Mouse (Mus musculus) cerebellum, postnatal 4 days (tissue): ENCODE results near the gene Runx2.

Experiments used
- DNase-seq, 2 experiments: peaks; one replicate each; pipeline ENCODE4 v3.0.0; 2022; ENCODE audit warnings: low spot score in 2 of 2, mixed read lengths in 1 of 2

Runx2 gene

GRCm38 (mm10) chr17:44767375-44767774 lies 47.2 kb downstream of the Runx2 start:
- DNase-seq = no peak

- DNase-seq = no peak
Measured at GRCm38 (mm10) chr17:44766975-44767374, 47.6 kb downstream of the Runx2 start.

- DNase-seq = no peak
Measured at GRCm38 (mm10) chr17:44766318-44766717, 48.3 kb downstream of the Runx2 start.

DNA sequence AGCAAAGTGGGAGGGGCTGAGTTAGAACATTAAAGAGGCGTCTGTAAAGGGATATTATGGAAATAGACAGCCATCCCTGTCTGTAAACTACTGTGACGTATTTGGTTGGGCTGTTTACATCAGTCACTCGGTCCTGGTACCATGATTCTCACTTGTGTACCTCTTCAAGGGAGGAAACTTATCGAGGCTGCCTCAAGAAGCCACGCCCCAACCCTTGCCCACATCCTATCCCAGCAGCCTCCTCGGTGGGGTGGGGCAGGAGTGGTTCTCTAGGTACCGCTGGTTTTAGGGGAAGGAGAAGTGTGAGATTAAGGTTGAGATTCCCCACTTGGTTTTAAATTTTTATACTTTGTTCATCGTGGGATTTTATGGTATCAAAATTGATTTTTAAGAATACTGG lies 69.2 kb downstream of the Runx2 start:
- DNase-seq = no peak

GRCm38 (mm10) chr17:44743780-44744179 lies 70.8 kb downstream of the Runx2 start:
- no peak for DNase-seq

GRCm38 (mm10) chr17:44742246-44742645 lies 72.4 kb downstream of the Runx2 start:
- no peak for DNase-seq

DNA sequence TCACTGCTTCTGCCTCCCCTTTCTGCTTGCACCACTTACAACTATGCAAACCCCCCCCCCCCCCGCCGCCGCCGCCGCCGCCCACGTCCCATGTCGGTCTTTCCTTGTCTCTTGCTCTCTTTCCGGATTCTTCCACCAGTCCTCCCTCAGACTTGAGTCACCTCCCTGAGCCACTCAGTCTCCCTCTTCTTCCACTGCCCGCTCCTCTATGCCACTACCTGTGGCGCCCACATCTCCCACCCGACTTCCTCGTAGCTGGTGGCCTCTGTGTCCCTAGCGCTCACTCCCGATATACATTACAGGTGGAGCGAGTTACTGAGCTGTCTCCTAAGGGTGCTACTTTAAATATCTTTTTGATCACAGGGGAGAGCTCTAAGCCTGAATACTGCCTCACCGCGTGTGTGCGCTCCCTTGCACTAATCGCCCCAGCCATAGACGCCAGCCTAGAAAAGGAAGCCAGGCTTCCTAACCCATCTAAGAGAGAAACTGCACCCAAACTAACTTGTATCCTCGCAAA lies 76.4 kb downstream of the Runx2 start:
- DNase-seq = no peak

DNA sequence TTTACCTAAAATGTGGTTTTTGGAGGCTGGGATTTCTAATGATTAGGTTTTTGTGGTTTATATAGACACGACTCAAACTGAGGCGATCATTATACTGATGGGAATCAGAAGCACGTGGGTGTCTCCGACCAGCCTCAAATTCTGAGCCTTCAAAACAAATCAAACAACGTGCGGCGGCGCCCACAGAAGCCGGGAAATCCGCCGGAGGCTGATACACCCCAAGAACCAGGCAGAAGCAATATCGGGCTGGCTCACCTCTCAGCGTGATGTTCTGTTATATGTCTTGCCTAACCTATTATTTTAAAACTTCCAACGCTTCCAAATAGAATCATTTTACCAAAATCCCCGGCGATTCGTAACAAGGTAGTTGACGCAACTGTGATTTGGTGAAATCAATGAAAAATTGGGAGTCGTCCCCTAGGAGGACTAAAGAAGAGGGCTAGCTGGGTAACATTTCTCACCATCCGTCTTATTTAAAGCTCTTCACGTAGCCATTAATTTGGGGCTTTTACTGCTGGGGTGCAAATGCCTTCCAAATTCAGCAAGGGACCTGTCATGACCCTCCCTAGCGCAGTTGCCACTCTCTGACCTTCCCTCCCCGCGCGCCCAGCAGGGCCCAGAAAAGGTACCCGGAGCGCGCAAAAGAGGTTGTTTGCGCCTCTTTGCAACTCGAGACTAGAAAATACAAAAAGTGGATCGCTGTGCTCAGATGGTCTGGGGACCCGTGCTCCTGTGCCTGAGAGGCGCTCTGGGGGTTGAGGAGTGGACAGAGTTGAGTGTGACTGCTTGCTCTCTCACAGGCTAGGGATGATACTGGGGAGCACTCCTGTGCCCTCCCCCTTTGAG lies 77.1 kb downstream of the Runx2 start:
- DNase-seq = no peak

DNA sequence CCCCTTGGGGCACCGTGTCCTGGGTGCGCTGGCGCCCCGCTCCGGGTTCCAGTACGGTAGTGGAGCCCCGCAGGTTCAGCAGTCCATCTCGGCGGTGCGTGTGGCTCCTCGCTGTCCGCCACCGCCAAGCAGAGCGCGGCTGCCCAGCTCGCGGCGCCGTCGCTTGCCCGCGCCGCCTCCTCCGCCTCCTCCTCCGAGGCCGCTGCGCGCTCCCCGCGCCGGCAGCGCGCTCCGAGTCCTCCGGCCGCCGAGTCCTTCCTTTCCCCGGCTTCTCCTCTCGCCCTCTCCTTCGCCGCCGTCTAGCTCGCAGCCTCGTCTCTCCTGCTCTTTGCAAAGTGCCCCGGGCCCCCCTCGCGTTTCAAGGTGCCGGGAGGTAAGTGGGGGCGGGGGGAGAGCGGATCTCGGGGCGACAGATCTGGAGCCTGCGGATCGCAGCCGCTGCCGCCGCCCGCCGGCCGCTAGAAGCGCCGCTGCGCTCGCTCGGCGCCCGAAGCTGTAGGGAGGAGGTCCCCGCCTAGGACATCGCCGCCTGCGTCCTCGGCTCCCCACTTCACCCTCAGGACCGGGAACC lies 78.5 kb downstream of the Runx2 start:
- peak; percentile 26 to 55 for DNase-seq

DNA sequence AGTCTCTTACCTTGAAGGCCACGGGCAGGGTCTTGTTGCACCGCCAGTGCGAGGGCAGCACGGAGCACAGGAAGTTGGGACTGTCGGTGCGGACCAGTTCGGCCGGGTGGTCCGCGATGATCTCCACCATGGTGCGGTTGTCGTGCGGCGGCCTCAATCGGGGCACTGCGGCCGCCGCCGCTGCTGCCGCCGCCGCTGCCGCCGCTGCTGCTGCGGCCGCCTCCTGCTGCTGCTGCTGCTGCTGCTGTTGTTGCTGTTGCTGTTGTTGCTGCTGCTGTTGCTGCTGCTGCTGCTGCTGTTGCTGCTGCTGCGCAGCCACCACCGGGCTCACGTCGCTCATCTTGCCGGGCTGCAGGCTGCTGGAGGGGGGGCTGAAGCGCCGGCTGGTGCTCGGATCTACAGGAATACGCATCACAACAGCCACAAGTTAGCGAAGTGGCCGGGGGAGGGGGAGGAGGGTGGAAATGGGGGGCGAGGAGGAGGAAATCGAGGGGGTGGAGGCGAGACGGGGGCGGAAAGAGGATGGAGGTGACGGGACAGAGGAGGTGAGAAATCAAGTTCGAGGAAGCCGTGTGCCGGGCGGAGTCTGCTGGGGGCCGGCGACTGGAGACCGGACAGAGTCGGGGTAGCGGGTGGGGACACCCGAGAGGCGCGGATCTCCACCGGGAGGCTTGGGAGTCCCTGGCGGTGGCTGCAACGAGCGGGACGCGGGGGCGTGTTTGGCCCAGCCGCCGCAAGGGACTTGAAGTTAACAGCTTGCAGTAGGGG lies 79.2 kb downstream of the Runx2 start:
- no peak for DNase-seq

- DNase-seq = no peak
Measured at GRCm38 (mm10) chr17:44734501-44735222, 79.9 kb downstream of the Runx2 start.

- DNase-seq = no peak
Measured at GRCm38 (mm10) chr17:44733544-44734310, 80.9 kb downstream of the Runx2 start.

- no peak for DNase-seq
Measured at GRCm38 (mm10) chr17:44728464-44728863, 86.1 kb downstream of the Runx2 start.

GRCm38 (mm10) chr17:44727675-44728074 lies 86.9 kb downstream of the Runx2 start:
- no peak for DNase-seq

DNA sequence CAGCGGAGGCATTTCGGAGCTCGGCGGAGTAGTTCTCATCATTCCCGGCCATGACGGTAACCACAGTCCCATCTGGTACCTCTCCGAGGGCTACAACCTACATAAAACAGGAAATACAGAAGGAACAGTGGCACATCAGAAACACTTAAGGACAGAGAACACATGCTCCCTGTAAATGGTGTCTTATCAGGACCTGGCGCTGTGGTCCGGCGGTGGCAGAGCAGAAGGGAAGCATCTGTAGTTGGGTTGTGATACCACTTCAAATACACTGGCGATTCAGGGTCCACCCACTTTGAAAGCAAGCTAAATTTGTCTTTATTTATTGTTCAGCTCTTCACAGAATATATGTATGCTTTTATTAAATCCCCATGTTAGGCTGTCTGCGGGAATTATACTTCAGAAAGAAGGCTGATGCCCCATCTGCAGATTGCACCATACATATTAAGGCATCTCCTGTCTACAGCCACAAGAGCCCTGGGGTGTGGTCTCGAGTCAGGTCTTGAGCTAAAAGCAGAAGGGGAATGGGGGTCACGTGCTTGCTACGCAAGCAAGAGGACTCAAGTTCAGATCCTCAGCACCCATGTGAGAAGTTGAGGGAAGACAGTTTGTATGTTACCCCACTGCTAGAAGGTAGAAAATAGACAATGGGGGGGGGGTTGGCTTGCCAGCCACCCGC lies 89.7 kb downstream of the Runx2 start:
- no peak for DNase-seq

- no peak for DNase-seq
Measured at GRCm38 (mm10) chr17:44724255-44724654, 90.3 kb downstream of the Runx2 start.

- no peak for DNase-seq
Measured at GRCm38 (mm10) chr17:44722103-44722792, 92.3 kb downstream of the Runx2 start.

DNA sequence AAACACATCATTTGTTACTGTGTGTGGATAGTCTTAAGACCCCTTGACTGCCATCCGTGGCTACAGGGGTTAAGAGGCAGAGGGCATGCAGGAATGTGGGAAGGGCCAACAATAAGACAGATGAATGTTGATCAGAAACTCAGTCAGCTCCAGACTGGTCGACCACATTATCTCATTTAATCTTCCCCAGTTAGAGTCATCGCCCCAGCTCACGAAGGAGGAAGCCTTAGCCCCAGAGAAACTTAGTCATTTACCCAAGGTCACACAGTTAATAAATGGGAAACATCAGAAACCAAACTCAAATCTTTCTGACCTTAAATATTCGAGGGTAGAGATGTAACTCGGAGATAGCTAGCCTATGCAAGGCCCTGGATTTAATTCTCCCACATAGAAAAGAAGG lies 96.0 kb downstream of the Runx2 start:
- no peak for DNase-seq

DNA sequence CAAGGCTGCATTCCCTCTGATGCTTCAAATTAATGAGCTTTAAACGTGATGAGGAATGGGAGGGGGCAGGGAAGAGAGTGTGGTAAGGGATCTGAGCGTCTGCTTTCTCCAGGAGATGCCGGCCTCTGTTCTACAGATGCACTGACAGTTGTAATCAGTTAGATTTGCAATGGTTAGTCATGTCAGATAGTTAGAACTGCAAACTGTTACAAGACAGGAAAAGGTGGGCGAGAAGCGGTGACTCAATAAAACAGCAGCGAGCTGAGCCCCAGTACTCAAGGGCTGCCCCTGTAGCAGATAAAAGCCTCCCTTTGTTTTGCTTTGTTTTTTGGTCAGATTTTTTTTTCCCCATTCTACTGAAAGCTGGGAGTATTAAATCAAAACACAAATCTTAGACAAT lies 96.6 kb downstream of the Runx2 start:
- DNase-seq = no peak

GRCm38 (mm10) chr17:44714116-44714515 lies 100.5 kb downstream of the Runx2 start:
- DNase-seq = no peak
